Mouse (Mus musculus) bone marrow, adult 2 months (tissue): ENCODE results near the gene Cep128.

Source experiments
- CTCF ChIP-seq: fragments of 200-500 bp; IDR thresholded peaks from 2 replicates; pipeline ENCODE4 v1.5.1; 2011; ENCODE audit warnings: low read length, control low read depth; ENCODE audit not compliant: control insufficient read depth, insufficient read depth
- POLR2A ChIP-seq: fragments of 200-500 bp; IDR thresholded peaks from 2 replicates; pipeline ENCODE4 v1.6.1; 2011; ENCODE audit warnings: low read depth, mild to moderate bottlenecking, control low read depth, low read length, borderline replicate concordance; ENCODE audit not compliant: control insufficient read depth

DNA sequence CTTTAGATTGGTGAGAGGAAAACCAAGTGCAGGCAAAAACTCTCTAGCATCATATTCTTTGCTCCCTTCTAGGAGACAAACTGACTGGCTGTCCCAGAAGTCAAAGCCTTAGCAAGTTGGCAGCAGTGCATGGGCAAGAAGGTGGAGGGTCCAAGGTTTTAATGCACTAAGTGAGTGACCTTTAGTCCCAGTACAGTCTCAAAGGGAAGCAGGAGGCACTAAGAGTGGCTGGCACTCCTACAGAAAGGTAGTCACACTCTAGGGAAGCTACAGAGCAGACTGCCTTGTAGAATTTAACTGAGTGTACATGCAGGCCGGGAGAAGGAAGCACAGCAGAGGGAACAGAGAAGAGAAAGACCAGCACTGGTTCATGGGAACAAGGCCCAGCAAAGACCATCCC, 199.6 kb downstream of the Cep128 start:
- TF ChIP-seq POLR2A, result no peak
- TF ChIP-seq CTCF, result no peak
